Mouse (Mus musculus) megakaryocyte, embryonic 14.5 days (primary cell): ENCODE data around the gene Mbtps2.

Experiments used
- FLI1 ChIP-seq: IDR thresholded peaks from 2 replicates; pipeline ENCODE4 v1.6.1; 2012; ENCODE audit warnings: low read length, inconsistent platforms, mixed read lengths
- GATA1 ChIP-seq: IDR thresholded peaks from 3 replicates; pipeline ENCODE4 v1.6.1; 2012; ENCODE audit warnings: mixed read lengths, low read length, inconsistent platforms, borderline replicate concordance

DNA sequence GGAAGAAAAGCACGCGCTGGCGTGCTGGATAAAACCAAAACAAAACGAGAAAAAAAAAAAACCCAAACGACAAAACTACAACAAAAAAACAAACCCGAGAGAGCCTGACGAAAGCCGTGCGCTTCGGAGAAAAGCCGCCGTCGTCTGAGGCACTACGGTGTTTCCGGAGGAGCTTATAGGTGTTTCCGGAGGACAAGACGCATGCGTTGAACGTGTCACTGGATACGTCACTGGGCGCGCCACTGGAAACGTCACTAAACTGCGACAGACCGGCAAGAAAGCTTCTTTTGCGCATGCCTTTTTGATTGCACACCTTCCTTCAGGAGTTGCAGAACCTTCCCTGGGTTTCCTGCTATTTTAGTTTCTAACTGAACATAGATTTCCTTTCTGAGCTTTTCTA, 29.7 kb downstream of the Mbtps2 start, which contains the start of gene Yy2:
- TF ChIP-seq FLI1 (no peak), GATA1 (no peak)
